Mouse (Mus musculus) hindbrain, postnatal 0 days (tissue): ENCODE data around the gene Shb. TPM values are rescaled to one million over a fixed set of nuclear protein-coding genes. Genes with fewer than 3 reads are reported as not detected.

Experiments
- ATAC-seq: fragments of 200-750 bp; cut with Nextera tagmentation; 2 replicates; pipeline ENCODE4 v1.8.0; 2017; ENCODE audit warnings: mild to moderate bottlenecking, moderate TSS enrichment, moderate library complexity
- DNase-seq: peaks from one replicate; pipeline ENCODE4 v3.0.0-alpha.2; 2015; ENCODE audit warnings: low spot score
- H3K27ac ChIP-seq: fragments of 300-500 bp; sonication (generic); 2 replicates; pipeline ENCODE4 v1.5.1; 2014; ENCODE audit warnings: mild to moderate bottlenecking
- H3K27me3 ChIP-seq: fragments of 300-500 bp; sonication (generic); 2 replicates; pipeline ENCODE4 v1.6.1; 2014; ENCODE audit warnings: low read length, mixed read lengths; ENCODE audit not compliant: insufficient read depth
- H3K36me3 ChIP-seq: fragments of 300-500 bp; sonication (generic); 2 replicates; pipeline ENCODE4 v1.6.1; 2014; ENCODE audit warnings: low read length, mixed read lengths; ENCODE audit not compliant: insufficient read depth
- H3K4me1 ChIP-seq: fragments of 300-500 bp; sonication (generic); 2 replicates; pipeline ENCODE4 v1.6.1; 2014; ENCODE audit warnings: antibody characterized with exemption, low read length, mixed read lengths; ENCODE audit not compliant: insufficient read depth
- H3K4me2 ChIP-seq: fragments of 300-500 bp; sonication (generic); 2 replicates; pipeline ENCODE4 v1.6.1; 2014; ENCODE audit warnings: low read depth, mild to moderate bottlenecking, low read length, moderate library complexity, mixed read lengths
- H3K4me3 ChIP-seq: fragments of 300-500 bp; sonication (generic); 2 replicates; pipeline ENCODE4 v1.5.1; 2014; ENCODE audit warnings: low read length
- H3K9ac ChIP-seq: fragments of 300-500 bp; sonication (generic); replicated peaks from 2 replicates; pipeline ENCODE4 v1.6.1; 2014; ENCODE audit warnings: mild to moderate bottlenecking, low read length, moderate library complexity, mixed read lengths
- H3K9me3 ChIP-seq: fragments of 300-500 bp; sonication (generic); 2 replicates; pipeline ENCODE4 v1.6.1; 2016; ENCODE audit warnings: low read length, mixed read lengths
- CTCF ChIP-seq: IDR thresholded peaks from 2 replicates; pipeline ENCODE4 v1.5.1; 2016; ENCODE audit warnings: antibody characterized with exemption, control low read depth, low read depth
- WGBS: fragments of 180-500 bp; shearing (Covaris S2); extraction: QIAGEN DNeasy Blood & Tissue Kit; methylation state at CpG from one replicate; pipeline ENCODE4 v1.1.7; 2014; 5-methylcytosine and 5-hydroxymethylcytosine counted together
- polyA plus RNA-seq: library from polyadenylated mRNA; unstranded; fragments of >200 nt; fragmentation: Nextera tagmentation; extraction: Ambion mirVana; gene quantifications from 2 replicates; pipeline ENCODE4 v1.2.1, GENCODE M21; 2015
- total RNA-seq: library from RNA; depleted of rRNA; stranded (reverse); fragments of >200 nt; gene quantifications from 2 replicates; pipeline ENCODE4 v1.2.3, GENCODE M21; 2014

Gene Shb
- total and polyA plus RNA-seq, 2 experiments from 2014 or later = 6.1 to 33.6 TPM

DNA sequence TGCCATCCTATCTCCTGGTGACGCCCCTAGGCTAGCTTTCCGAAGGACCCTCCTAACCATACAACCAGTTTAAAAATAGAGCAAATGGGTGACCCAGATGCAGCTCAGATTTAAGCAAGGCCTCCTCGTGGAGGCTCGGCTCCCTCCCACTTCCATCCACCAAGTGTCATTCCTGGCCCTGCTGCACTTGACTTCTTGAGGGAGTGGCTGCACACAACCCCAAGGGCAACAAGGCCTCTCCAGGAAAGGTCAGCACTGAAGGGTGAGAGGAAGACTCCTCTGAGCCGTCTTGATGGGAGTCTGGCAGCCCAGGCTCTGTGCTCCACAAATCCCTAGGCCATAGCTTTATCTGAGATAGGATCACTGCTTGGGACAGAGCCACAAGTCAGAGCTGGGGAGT is 25.7 kb downstream of the Shb start:
- DNase-seq (no peak), ATAC-seq (no peak)
- H3K4me1 ChIP-seq = peaks cover 19% of the 10 kb centered on the region
- H3K27ac ChIP-seq = no peak overlapping the region
- H3K4me3 ChIP-seq = no peak overlapping the region
- no peaks in the 10 kb centered on the region for H3K27me3 ChIP-seq
- no peak overlapping the region for H3K4me2 ChIP-seq
- H3K9ac ChIP-seq = no peak overlapping the region
- H3K36me3 ChIP-seq = no peaks in the 10 kb centered on the region
- 72% methylated on average over 5 of the region's 5 CpGs for WGBS
- no peak for TF ChIP-seq CTCF
- H3K9me3 ChIP-seq = no peaks in the 10 kb centered on the region

DNA sequence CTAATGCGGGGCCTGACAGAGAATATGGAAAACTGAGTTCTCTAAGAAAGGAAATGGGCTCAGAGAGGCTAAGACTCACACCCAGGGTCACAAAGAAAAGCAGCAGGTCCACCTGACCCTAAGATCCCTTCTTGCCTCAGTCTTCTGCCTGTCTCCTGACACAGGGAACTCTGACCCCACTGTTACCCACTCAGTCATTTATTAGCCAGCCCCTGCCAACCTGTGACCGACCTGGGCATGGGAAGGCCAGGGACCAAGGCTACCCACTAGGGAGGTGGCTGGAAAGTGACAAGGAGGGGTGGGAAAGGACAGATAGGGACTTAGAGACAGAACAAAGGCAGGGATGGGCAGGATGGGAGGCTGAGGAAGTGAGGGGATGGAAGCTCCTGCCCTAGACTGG is 26.6 kb downstream of the Shb start:
- no peak for ATAC-seq
- H3K4me3 ChIP-seq = no peak overlapping the region
- H3K36me3 ChIP-seq = no peaks in the 10 kb centered on the region
- TF ChIP-seq CTCF = no peak
- peaks cover 19% of the 10 kb centered on the region for H3K4me1 ChIP-seq
- H3K9me3 ChIP-seq = no peaks in the 10 kb centered on the region
- H3K4me2 ChIP-seq = no peak overlapping the region
- no peak overlapping the region for H3K9ac ChIP-seq
- H3K27ac ChIP-seq = no peak overlapping the region
- WGBS = 86% methylated on average over 2 of the region's 2 CpGs
- H3K27me3 ChIP-seq = no peaks in the 10 kb centered on the region
- no peak for DNase-seq

DNA sequence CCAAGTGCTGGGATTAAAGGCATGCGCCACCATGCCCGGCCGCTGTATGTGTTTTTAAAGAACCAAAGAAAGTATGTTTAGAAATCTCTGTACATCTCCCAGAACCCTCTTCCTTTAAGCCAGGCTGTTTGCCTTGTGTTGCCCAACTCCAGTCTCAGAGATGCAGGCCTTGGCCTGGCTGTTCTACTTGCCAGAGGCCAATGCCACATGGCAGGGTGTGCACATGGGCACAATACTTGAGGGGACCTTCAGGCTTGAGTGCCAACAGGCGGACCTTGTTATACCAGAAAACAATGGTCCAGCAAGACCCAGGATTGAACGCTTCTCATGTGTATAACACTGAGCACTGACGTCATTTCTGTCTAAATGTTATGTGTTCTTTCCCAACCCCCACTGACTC is 27.1 kb downstream of the Shb start:
- WGBS = 93% methylated on average over 6 of the region's 6 CpGs
- DNase-seq = no peak
- H3K4me1 ChIP-seq = peaks cover 19% of the 10 kb centered on the region
- H3K36me3 ChIP-seq = no peaks in the 10 kb centered on the region
- ATAC-seq = no peak
- no peak overlapping the region for H3K4me3 ChIP-seq
- H3K27me3 ChIP-seq = no peaks in the 10 kb centered on the region
- H3K4me2 ChIP-seq = no peak overlapping the region
- no peak for TF ChIP-seq CTCF
- H3K9me3 ChIP-seq = no peaks in the 10 kb centered on the region
- no peak overlapping the region for H3K9ac ChIP-seq
- no peak overlapping the region for H3K27ac ChIP-seq

DNA sequence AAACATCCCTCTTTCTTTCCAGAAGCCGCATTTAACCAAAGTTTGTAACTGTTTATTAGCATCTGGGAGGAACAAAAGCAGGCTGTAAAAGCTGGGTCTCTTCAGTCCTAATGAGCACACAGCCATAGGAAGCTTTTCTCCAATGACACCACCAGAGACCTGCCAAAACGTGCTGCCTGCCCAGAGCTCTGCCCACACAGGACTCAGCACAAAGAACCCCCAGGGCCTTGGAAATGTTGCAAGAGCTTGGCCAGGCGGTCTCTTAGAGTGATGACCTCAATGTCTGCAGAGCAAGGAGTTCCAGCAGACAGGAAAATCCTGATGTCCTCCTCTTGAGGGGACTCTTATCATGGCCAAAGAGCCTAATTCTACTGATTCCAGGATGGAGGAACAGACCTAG is 28.5 kb downstream of the Shb start:
- Histone ChIP-seq H3K9me3 (no peaks in the 10 kb centered on the region), H3K4me2 (no peak overlapping the region), H3K4me3 (no peak overlapping the region), H3K27me3 (no peaks in the 10 kb centered on the region), H3K27ac (no peak overlapping the region), H3K9ac (no peak overlapping the region), H3K36me3 (no peaks in the 10 kb centered on the region), H3K4me1 (peaks cover 10% of the 10 kb centered on the region)
- no peak for TF ChIP-seq CTCF
- WGBS = 49% methylated on average over 3 of the region's 3 CpGs
- no peak for DNase-seq
- no peak for ATAC-seq

DNA sequence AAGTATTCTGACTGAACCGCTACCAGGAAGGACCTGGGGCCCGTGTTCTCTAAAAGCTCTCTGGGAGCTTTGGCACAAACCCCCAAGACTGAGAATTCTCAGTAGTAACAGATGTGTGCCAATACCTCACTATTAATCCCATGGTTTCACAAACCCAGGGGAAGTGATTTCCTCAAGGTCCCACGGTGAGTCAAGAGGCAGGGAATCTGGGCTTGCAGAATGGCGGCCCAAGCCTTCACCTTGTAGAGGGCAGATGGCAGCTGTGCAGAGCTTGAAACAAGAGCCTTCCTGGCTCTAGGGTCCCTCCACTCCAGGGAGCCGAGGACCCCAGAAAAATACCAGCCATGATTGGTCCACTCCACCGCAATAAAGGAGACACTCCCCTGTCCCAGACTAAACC is 28.9 kb downstream of the Shb start:
- peaks cover 9% of the 10 kb centered on the region for H3K4me1 ChIP-seq
- no peak for DNase-seq
- H3K27me3 ChIP-seq = no peaks in the 10 kb centered on the region
- H3K9ac ChIP-seq = no peak overlapping the region
- no peaks in the 10 kb centered on the region for H3K9me3 ChIP-seq
- 73% methylated on average over 6 of the region's 6 CpGs for WGBS
- no peak overlapping the region for H3K4me2 ChIP-seq
- no peaks in the 10 kb centered on the region for H3K36me3 ChIP-seq
- ATAC-seq = no peak
- H3K27ac ChIP-seq = no peak overlapping the region
- H3K4me3 ChIP-seq = no peak overlapping the region
- no peak for TF ChIP-seq CTCF

DNA sequence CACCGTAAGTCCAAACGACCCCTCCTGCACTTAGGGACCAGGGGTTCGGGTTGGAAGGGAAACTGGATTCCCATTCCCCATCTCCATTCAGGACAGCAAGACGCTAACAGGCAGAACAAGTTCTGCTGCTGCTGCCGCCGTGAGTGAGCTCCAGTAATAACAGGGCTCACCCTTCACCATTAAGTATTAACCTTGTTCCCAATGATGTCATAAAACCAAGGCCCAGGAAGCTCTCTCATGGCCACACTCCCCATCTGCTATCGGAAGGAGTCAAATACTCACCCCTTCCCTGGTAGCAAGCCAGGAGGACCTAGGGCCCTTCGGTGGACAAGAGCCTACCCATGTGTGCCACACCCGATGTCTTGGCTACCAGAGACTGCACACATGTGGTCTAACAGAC is 30.3 kb downstream of the Shb start:
- Histone ChIP-seq H3K36me3 (no peaks in the 10 kb centered on the region), H3K27ac (no peak overlapping the region), H3K27me3 (no peaks in the 10 kb centered on the region), H3K4me1 (peaks cover 19% of the 10 kb centered on the region), H3K4me3 (no peak overlapping the region), H3K4me2 (no peak overlapping the region), H3K9ac (no peak overlapping the region), H3K9me3 (no peaks in the 10 kb centered on the region)
- no peak for DNase-seq
- ATAC-seq = no peak
- WGBS = 92% methylated on average over 9 of the region's 9 CpGs
- no peak for TF ChIP-seq CTCF

DNA sequence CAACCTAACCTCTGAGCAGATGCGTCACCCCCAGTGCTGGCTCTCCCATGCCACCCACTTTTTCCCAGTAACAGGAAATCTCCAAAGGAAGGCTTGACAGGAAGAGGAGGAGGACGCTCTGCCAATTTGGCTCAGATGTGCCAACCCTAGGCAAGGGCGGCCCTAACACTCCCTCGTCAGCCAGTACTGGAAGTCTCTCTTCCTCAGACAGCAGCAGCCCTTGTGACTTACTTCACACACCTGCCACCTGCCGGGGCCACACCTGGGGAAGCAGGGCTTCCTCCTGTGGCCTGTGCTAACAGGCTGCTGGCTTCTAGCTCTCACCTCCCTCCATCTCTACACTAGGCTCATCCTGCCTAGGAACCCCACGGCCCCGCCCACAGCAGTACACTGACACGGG is 31.9 kb downstream of the Shb start:
- Histone ChIP-seq H3K27ac (no peak overlapping the region), H3K4me1 (peaks cover 20% of the 10 kb centered on the region), H3K9ac (no peak overlapping the region), H3K36me3 (no peaks in the 10 kb centered on the region), H3K4me2 (no peak overlapping the region), H3K4me3 (no peak overlapping the region), H3K27me3 (no peaks in the 10 kb centered on the region), H3K9me3 (no peaks in the 10 kb centered on the region)
- DNase-seq = no peak
- no peak for ATAC-seq
- TF ChIP-seq CTCF = no peak
- 70% methylated on average over 8 of the region's 8 CpGs for WGBS

DNA sequence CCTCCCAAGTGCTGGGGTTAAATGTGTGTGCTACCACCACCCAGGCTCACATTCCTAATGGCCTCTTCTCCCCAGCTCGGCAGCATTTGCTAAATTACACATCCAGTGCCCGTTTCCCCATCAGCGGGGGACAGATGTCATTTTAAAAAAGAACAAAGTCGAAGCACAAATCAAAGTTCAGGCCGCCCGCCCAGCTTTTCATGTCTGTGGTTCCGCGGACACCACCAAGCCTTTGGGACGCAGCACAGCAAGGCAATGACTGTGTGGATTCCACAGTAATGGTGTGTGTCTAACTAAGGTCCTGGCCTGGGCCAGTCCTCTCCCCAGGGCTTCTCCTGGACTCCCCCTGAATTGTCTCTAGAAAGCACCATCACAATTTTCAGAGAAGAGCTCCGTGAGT is 32.7 kb downstream of the Shb start:
- H3K4me1 ChIP-seq = peaks cover 20% of the 10 kb centered on the region
- H3K36me3 ChIP-seq = no peaks in the 10 kb centered on the region
- H3K9ac ChIP-seq = no peak overlapping the region
- DNase-seq = no peak
- H3K4me2 ChIP-seq = no peak overlapping the region
- no peak for ATAC-seq
- H3K4me3 ChIP-seq = no peak overlapping the region
- no peaks in the 10 kb centered on the region for H3K27me3 ChIP-seq
- WGBS = 46% methylated on average over 10 of the region's 10 CpGs
- H3K27ac ChIP-seq = no peak overlapping the region
- H3K9me3 ChIP-seq = no peaks in the 10 kb centered on the region
- TF ChIP-seq CTCF = no peak
